ENCODE assay signal across 1 mouse cellular context in genomic region chr2:26445666-26446445, GRCm38 (mm10).
TF ChIP-seq lines count a peak whose summit lies in the region.

No protein-coding gene starts in this region.

TF ChIP-seq in MEL, 35 proteins besides CTCF, POLR2A, EP300 and RAD21 (continued from another document):
- TF ChIP-seq BHLHE40 (IDR thresholded peaks at IDR 0.05; ENCODE audit: borderline replicate concordance, low read depth, low read length) (peak; percentile 27; the same call in 1 of the 2 replicates), MYB (IDR thresholded peaks at IDR 0.05; ENCODE audit: low read depth, low read length) (peak; percentile 19; the same call in 1 of the 2 replicates), MAX (IDR thresholded peaks at IDR 0.05; ENCODE audit: low read length) (peak; percentile 58; the same call in 1 of the 2 replicates), MYC (IDR thresholded peaks at IDR 0.05; ENCODE audit: low read depth, low read length) (peak; percentile 81), MXI1 (IDR thresholded peaks at IDR 0.05; ENCODE audit: low read depth, low read length) (peak; percentile 98), HCFC1 (IDR thresholded peaks at IDR 0.05; ENCODE audit: low read depth, low read length) (peak; percentile 85), ZMIZ1 (IDR thresholded peaks at IDR 0.05; ENCODE audit: low read depth, low read length) (0 out of 2 replicates have a peak, but pooled peaks have one; percentile 2), TCF12 (IDR thresholded peaks at IDR 0.05; ENCODE audit: low read depth, low read length) (0 out of 2 replicates have a peak, but pooled peaks have one; percentile 5), USF1 (IDR thresholded peaks at IDR 0.05; ENCODE audit: low read depth, low read length) (no peak), MAZ (IDR thresholded peaks at IDR 0.05; ENCODE audit: low read depth, low read length) (no peak), USF2 (IDR thresholded peaks at IDR 0.05; ENCODE audit: borderline replicate concordance in 1 of 2, insufficient read depth in 1 of 2, low read depth in 1 of 2, low read length in 2 of 2) (no peak), NRF1 (IDR thresholded peaks at IDR 0.05; ENCODE audit: insufficient read depth, low read depth, low read length, poor library complexity, severe bottlenecking) (peak; percentile 91)
